Mouse (Mus musculus) cortical plate, adult 2 months (tissue): Measurements from ENCODE around the gene Ager.

Experiments
- CTCF ChIP-seq: fragments of 200-500 bp; IDR thresholded peaks from 2 replicates; pipeline ENCODE4 v1.5.1; 2011; ENCODE audit warnings: mild to moderate bottlenecking, control low read depth, low read length; ENCODE audit not compliant: insufficient read depth; ENCODE audit errors: extremely low read depth
- POLR2A ChIP-seq: fragments of 200-500 bp; IDR thresholded peaks from 2 replicates; pipeline ENCODE4 v1.6.1; 2011; ENCODE audit warnings: mild to moderate bottlenecking, low read length, control low read depth; ENCODE audit not compliant: insufficient read depth; ENCODE audit errors: extremely low read depth

- TF ChIP-seq POLR2A (no peak), CTCF (no peak)
These were observed 37.2 kb upstream of the Ager start for GRCm38 (mm10) chr17:34560438-34560837.
